Mouse (Mus musculus) limb, embryonic 14.5 days (tissue): ENCODE results near the gene Fkbpl. TPM values are rescaled to one million over a fixed set of nuclear protein-coding genes. Genes with fewer than 3 reads are reported as not detected.

Experiments
- ATAC-seq: fragments of 200-750 bp; cut with Nextera tagmentation; 2 replicates; pipeline ENCODE4 v1.8.0; 2017; ENCODE audit warnings: low read depth, moderate number of reproducible peaks, moderate TSS enrichment; ENCODE audit not compliant: low FRiP score
- DNase-seq: peaks from one replicate; pipeline ENCODE4 v3.0.0-alpha.2; 2015; ENCODE audit warnings: low spot score
- H3K27ac ChIP-seq: fragments of 300-500 bp; sonication (generic); replicated peaks from 2 replicates; pipeline ENCODE4 v1.5.1; 2014; ENCODE audit warnings: low read depth, mild to moderate bottlenecking, low read length, moderate library complexity, mixed read lengths
- H3K27me3 ChIP-seq: fragments of 300-500 bp; sonication (generic); 2 replicates; pipeline ENCODE4 v1.6.1; 2014; ENCODE audit warnings: low read length, mixed read lengths; ENCODE audit not compliant: control insufficient read depth, insufficient read depth
- H3K36me3 ChIP-seq: fragments of 300-500 bp; sonication (generic); 2 replicates; pipeline ENCODE4 v1.6.1; 2014; ENCODE audit warnings: mild to moderate bottlenecking, low read length, moderate library complexity, mixed read lengths; ENCODE audit not compliant: control insufficient read depth, insufficient read depth
- H3K4me1 ChIP-seq: fragments of 300-500 bp; sonication (generic); 2 replicates; pipeline ENCODE4 v1.6.1; 2014; ENCODE audit warnings: antibody characterized with exemption, low read length, mixed read lengths; ENCODE audit not compliant: control insufficient read depth, insufficient read depth
- H3K4me2 ChIP-seq: fragments of 300-500 bp; sonication (generic); replicated peaks from 2 replicates; pipeline ENCODE4 v1.6.1; 2014; ENCODE audit warnings: low read depth, mild to moderate bottlenecking, low read length, moderate library complexity; ENCODE audit not compliant: severe bottlenecking
- H3K4me3 ChIP-seq: fragments of 300-500 bp; sonication (generic); replicated peaks from 2 replicates; pipeline ENCODE4 v1.5.1; 2014; ENCODE audit warnings: low read length
- H3K9ac ChIP-seq: fragments of 300-500 bp; sonication (generic); 2 replicates; pipeline ENCODE4 v1.6.1; 2014; ENCODE audit warnings: mild to moderate bottlenecking, low read depth, low read length, moderate library complexity; ENCODE audit not compliant: severe bottlenecking
- H3K9me3 ChIP-seq: fragments of 300-500 bp; sonication (generic); 2 replicates; pipeline ENCODE4 v1.6.1; 2016; ENCODE audit warnings: low read length; ENCODE audit not compliant: control insufficient read depth
- POLR2A ChIP-seq: fragments of 200-500 bp; IDR thresholded peaks from 2 replicates; pipeline ENCODE4 v1.8.0; 2012; ENCODE audit warnings: inconsistent platforms, mild to moderate bottlenecking, moderate library complexity, borderline replicate concordance; ENCODE audit not compliant: insufficient read depth, insufficient read length; ENCODE audit errors: extremely low read depth
- WGBS: fragments of 180-500 bp; shearing (Covaris S2); extraction: QIAGEN DNeasy Blood & Tissue Kit; methylation state at CpG from one replicate; pipeline ENCODE4 v1.1.7; 2014; 5-methylcytosine and 5-hydroxymethylcytosine counted together
- polyA plus RNA-seq, 2 experiments: library from polyadenylated mRNA; depleted of rRNA in 1 of 2; stranded (reverse) in 1 of 2; unstranded in 1 of 2; fragments of >200 nt; fragmentation: Nextera tagmentation in 1 of 2; extraction: Ambion mirVana in 1 of 2; gene quantifications; 2 replicates each; pipeline versions ENCODE4 v1.2.1 to v1.2.3; 2012 to 2014

Gene Fkbpl
- polyA plus RNA-seq, 2 experiments, result 5.1 to 11.9 TPM

DNA sequence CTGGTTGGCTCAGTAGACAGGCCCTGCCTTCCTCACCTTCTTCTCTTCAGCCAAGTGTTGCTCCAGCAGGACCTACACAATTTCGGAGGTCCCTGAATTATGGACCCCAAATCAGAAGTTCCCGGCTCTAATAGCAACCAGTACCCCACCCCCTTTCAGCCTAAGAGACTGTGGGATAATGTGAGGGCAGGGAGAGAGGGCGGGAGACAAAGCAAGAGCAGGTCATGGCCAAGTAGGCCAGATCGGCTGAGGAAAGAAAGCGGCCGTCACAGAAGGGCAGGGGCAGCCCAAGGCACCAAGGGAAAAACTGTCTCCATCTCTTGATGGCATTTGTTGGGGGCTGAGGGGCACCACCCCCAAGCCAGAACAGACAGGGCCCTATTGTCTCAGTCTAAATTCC lies 28.7 kb upstream of the Fkbpl start, which contains the start of gene Egfl8:
Egfl8 (minus strand) TSS at position 101 of the 400 bp plus-strand sequence.
- Histone ChIP-seq H3K36me3 (peaks cover 79% of the 10 kb centered on the region), H3K9ac (no peak within 1 kb of the TSS), H3K4me2 (no peak within 1 kb of the TSS), H3K9me3 (no peaks in the 10 kb centered on the region), H3K27me3 (no peaks in the 10 kb centered on the region), H3K4me1 (no peaks in the 10 kb centered on the region), H3K27ac (no peak within 1 kb of the TSS), H3K4me3 (no peak within 1 kb of the TSS)
- TF ChIP-seq POLR2A, result no peak
- ATAC-seq, result no peak
- 84% methylated on average over 6 of the region's 6 CpGs for WGBS
- no peak for DNase-seq

DNA sequence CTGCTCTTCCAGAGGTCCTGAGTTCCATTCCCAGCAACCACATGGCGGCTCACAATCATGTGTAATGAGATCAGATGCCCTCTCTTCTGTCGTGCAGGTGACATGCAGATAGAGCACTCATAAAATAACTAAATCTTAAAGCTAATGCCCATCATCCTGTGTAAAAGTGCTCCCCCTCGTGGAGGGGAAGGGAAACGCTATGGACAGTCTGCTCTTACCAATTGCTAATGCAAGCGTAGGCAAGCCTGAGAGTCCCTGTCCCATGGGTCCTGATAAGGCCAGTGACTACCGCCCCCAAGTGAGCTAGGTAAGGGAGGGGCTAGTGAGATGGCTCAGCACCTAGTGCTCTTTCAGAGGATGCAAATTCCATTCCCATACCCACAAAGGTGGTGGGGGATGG lies 25.6 kb upstream of the Fkbpl start:
- Histone ChIP-seq H3K9ac (no peak overlapping the region), H3K4me2 (no peak overlapping the region), H3K27me3 (no peaks in the 10 kb centered on the region), H3K27ac (no peak overlapping the region), H3K9me3 (no peaks in the 10 kb centered on the region), H3K36me3 (peaks cover 77% of the 10 kb centered on the region), H3K4me1 (no peaks in the 10 kb centered on the region), H3K4me3 (no peak overlapping the region)
- DNase-seq (no peak), ATAC-seq (no peak)
- 17% methylated on average over 6 of the region's 6 CpGs for WGBS
- no peak for TF ChIP-seq POLR2A

DNA sequence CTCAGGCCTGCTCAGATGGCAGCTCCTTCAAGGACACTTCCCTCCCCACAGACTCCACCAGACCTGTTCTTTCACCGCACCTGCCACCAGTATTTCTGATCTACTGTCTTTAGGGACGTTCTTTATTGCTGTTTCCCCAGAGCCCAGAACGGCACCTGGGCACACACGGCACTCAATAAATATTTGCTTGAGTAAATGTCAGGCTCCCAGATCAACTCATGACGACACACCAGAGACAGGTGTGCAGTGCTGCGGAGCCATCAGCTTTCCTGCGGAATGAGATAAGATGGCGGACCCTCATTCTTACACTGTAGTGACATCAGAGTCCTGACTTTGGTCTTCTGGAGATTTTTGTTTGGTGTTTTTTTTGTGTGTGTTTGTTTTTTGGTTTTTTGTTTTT lies 23.6 kb upstream of the Fkbpl start:
- Histone ChIP-seq H3K27ac (no peak overlapping the region), H3K27me3 (no peaks in the 10 kb centered on the region), H3K9me3 (no peaks in the 10 kb centered on the region), H3K9ac (no peak overlapping the region), H3K36me3 (peaks cover 70% of the 10 kb centered on the region), H3K4me3 (no peak overlapping the region), H3K4me1 (no peaks in the 10 kb centered on the region), H3K4me2 (no peak overlapping the region)
- ATAC-seq (no peak), DNase-seq (no peak)
- 84% methylated on average over 8 of the region's 8 CpGs for WGBS
- TF ChIP-seq POLR2A, result no peak

DNA sequence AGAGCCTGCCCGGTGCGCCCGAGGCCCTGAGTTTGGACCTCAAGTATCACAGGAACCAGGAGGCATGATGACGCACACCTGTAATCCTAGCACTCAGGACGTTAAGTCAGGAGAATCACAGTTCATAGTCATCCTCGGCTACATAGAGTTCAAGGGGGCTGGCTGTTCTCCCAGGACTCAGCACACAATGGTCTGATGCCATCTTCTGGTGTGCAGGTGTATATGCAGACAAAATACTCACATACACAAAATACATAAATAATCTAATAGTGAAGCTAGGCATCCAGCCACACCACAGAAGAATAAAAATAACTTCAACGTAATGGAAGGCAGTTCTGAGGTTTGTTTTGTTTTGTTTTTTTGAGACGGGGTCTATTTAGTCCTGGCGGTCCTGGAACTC lies 21.4 kb upstream of the Fkbpl start:
- Histone ChIP-seq H3K4me1 (peaks cover 4% of the 10 kb centered on the region; the same call in 1 of the 2 replicates), H3K4me3 (no peak overlapping the region), H3K27ac (no peak overlapping the region), H3K36me3 (peaks cover 54% of the 10 kb centered on the region), H3K27me3 (no peaks in the 10 kb centered on the region), H3K9me3 (no peaks in the 10 kb centered on the region), H3K4me2 (no peak overlapping the region), H3K9ac (no peak overlapping the region)
- TF ChIP-seq POLR2A, result no peak
- WGBS, result 85% methylated on average over 9 of the region's 9 CpGs
- DNase-seq (no peak), ATAC-seq (no peak)

DNA sequence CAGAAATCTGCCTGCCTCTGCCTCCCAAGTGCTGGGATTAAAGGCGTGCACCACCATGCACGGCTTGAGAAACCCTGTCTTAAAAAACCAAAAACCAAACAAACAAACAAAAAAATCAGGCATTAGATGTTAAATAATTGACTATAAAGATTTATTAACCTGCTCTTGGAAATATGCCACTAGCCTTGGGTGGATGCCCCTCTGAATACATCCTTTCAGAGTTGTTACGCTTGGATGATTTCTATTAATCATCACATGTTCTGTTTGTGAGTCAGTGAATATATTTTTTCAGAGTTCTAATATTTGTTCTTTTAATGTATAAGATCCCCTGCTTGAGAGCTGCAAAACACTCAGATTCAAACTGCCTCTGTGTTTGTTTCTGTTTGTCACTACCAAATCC lies 19.6 kb upstream of the Fkbpl start:
- ATAC-seq (no peak), DNase-seq (no peak)
- Histone ChIP-seq H3K4me3 (no peak overlapping the region), H3K4me1 (peaks cover 18% of the 10 kb centered on the region), H3K36me3 (peaks cover 46% of the 10 kb centered on the region), H3K4me2 (no peak overlapping the region), H3K9me3 (no peaks in the 10 kb centered on the region), H3K27me3 (peaks cover 6% of the 10 kb centered on the region), H3K9ac (no peak overlapping the region), H3K27ac (no peak overlapping the region)
- WGBS, result 92% methylated on average over 3 of the region's 3 CpGs
- no peak for TF ChIP-seq POLR2A
